Mouse (Mus musculus) monocyte, adult 59 days (primary cell): ENCODE data around the gene Ddx55. TPM values are rescaled to one million over a fixed set of nuclear protein-coding genes. Genes with fewer than 3 reads are reported as not detected.

Source experiments
- total RNA-seq, 2 experiments: library from RNA; stranded (reverse); gene quantifications; one replicate each; pipeline ENCODE4 v1.2.4; 2023

Ddx55 gene
- total RNA-seq, result 10 to 100 TPM; 22.0 to 23.7 TPM

GRCm38 (mm10) chr5:124552558-124553307 is at the start of gene Ddx55:
Gene Ddx55, plus strand, starts transcription at chr5:124552864.

DNA sequence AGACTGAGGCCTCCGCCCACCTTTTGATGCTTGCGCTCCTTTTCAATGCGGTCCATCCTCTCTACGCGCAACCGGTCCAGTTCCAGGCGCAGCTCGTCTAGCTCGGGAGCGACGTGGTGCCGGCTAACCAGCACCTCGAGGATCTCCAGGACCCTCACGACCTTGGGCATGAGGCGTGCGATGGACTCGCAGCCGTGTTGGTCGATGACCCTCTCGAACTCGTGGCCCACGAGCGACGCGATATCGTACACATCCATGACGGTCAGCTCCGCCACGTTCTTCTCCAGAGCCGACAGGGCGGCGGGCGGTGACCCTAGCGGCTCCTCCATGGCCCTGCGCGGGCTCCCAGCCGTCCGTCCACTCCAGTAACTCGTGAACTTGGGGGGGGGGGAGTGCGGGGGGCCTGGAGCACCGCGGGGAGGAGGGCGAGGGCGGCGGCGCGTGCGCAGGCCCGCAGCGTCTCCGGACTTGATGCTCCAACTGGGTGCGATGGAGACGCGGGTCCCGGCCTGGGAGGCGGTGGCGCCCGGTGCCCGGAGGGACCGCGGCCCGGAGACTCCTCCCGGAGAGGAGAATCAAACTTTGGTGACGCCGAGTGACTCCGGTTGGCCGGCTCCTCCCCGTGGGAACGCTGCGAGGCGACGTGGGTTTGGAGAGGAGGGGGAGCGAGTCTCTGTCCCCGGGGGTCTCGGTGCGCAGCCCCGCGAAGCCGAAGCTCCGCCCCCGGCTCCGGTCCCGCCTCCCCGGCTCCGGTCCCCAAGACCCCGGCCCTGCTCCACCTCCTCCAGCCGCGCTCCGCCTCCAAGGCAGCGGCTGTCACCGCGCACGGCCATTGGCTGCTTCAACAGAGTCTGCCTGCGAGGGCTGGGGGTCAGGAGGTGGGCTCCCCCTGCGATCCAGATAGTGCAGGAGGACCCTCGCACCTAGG is 21.7 kb upstream of the Ddx55 start, which contains the start of gene Rilpl1:
TSS of gene Rilpl1 (minus strand) at position 737 of the 928 bp plus-strand sequence.

DNA sequence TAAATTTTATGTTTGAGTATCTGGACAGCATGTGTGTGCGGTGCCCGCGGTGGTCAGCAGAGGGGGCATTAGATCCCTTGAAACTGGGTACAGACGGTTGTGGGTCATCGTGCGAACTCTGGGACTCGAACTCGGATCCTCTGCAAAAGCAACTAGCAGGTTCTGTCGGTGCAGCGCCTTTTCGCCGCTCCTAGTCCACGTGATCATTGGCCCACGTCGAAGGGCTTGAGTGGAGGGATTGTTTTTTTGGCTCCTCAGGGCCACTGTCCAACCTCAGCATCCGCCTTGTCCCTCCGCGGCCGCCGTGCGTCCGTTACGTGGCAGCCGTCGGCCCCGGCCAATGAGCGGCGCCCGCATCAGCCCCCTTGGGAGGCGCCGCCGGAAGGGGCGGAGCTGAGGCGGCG is 12.3 kb upstream of the Ddx55 start, which contains the start of gene Tmed2:
TSS of gene Tmed2 (plus strand) at position 313 of the 404 bp plus-strand sequence.

GRCm38 (mm10) chr5:124578633-124579317 is 26.1 kb downstream of the Ddx55 start, which contains the start of the genes Eif2b1 and Gtf2h3:
Gene Eif2b1, minus strand, starts transcription at chr5:124579131.
Gene Gtf2h3, plus strand, starts transcription at chr5:124579140.

Other genes starting within 250 kb of the Ddx55 start
- gene Mphosph9, start 224.9 kb upstream of the Ddx55 start, total RNA-seq, result 1 to 10 TPM; 4.8 to 7.3 TPM
- 1 to 10 TPM; 5.6 to 6.1 TPM for gene 2810006K23Rik, start 224.8 kb upstream of the Ddx55 start, total RNA-seq
- 100 to 1,000 TPM in 1 of 2 experiments, 10 to 100 TPM in 1; 95.8 to 112 TPM for gene Cdk2ap1, start 189.8 kb upstream of the Ddx55 start, total RNA-seq
- 100 to 1,000 TPM; 124 to 127 TPM for gene Sbno1, start 126.9 kb upstream of the Ddx55 start, total RNA-seq
- gene Kmt5a, start 112.9 kb upstream of the Ddx55 start, total RNA-seq, result 100 to 1,000 TPM; 105 to 109 TPM
- 100 to 1,000 TPM; 205 to 235 TPM for gene Rilpl2, start 74.5 kb upstream of the Ddx55 start, total RNA-seq
- 10 to 100 TPM; 14.8 to 16.8 TPM for gene Snrnp35, start 69.7 kb upstream of the Ddx55 start, total RNA-seq
- 1 to 10 TPM; 2.9 to 5.8 TPM for gene Rilpl1, start 21.5 kb upstream of the Ddx55 start, total RNA-seq
- gene Tmed2, start 12.2 kb upstream of the Ddx55 start, total RNA-seq, result 100 to 1,000 TPM; 175 to 201 TPM
- gene Eif2b1, start 26.3 kb downstream of the Ddx55 start, total RNA-seq, result 10 to 100 TPM; 21.5 to 22.5 TPM
- gene Gtf2h3, start 26.3 kb downstream of the Ddx55 start, total RNA-seq, result 10 to 100 TPM; 12.3 to 12.7 TPM
- gene Atp6v0a2, start 75.7 kb downstream of the Ddx55 start, total RNA-seq, result 10 to 100 TPM; 50.6 to 54.7 TPM
- not detected for gene Dnah10, start 172.2 kb downstream of the Ddx55 start, total RNA-seq